Mouse (Mus musculus): ENCODE measurements around the gene Scarf2. TPM values are rescaled to one million over a fixed set of nuclear protein-coding genes. Genes with fewer than 3 reads are reported as not detected.

Scarf2 gene
- polyA plus RNA-seq, 1 experiment: 0.86 TPM

- no peak overlapping the region for H3K4me3 ChIP-seq (ENCODE audit: insufficient read depth, low read length)
- no peak for TF ChIP-seq POLR2A (IDR thresholded peaks at IDR 0.05; ENCODE audit: borderline replicate concordance, low read depth, low read length)
- no peak for TF ChIP-seq CTCF (IDR thresholded peaks at IDR 0.05; ENCODE audit: low read depth, low read length)
- no peak overlapping the region for H3K27ac ChIP-seq (ENCODE audit: insufficient read depth, low read depth, low read length)
- peaks cover 5% of the 10 kb centered on the region; the same call in 1 of the 2 replicates for H3K4me1 ChIP-seq (ENCODE audit: control insufficient read depth, insufficient read depth, low read length)
Measured at GRCm38 (mm10) chr16:17797812-17798311, 780 bp downstream of the Scarf2 start.

GRCm38 (mm10) chr16:17798321-17799180, 1.5 kb downstream of the Scarf2 start:
- TF ChIP-seq CTCF (IDR thresholded peaks at IDR 0.05; ENCODE audit: low read depth, low read length): no peak
- no peak overlapping the region for H3K4me3 ChIP-seq (ENCODE audit: insufficient read depth, low read length)
- H3K27ac ChIP-seq (ENCODE audit: insufficient read depth, low read depth, low read length): no peak overlapping the region

GRCm38 (mm10) chr16:17799584-17799983, 2.5 kb downstream of the Scarf2 start:
- peaks cover 6% of the 10 kb centered on the region; the same call in 1 of the 2 replicates for H3K4me1 ChIP-seq (ENCODE audit: control insufficient read depth, insufficient read depth, low read length)
- H3K27ac ChIP-seq (ENCODE audit: insufficient read depth, low read depth, low read length): no peak overlapping the region
- no peak overlapping the region for H3K4me3 ChIP-seq (ENCODE audit: insufficient read depth, low read length)
- TF ChIP-seq POLR2A (IDR thresholded peaks at IDR 0.05; ENCODE audit: borderline replicate concordance, low read depth, low read length) (no peak), CTCF (IDR thresholded peaks at IDR 0.05; ENCODE audit: low read depth, low read length) (no peak)

More at GRCm38 (mm10) chr16:17798321-17799180, 1.5 kb downstream of the Scarf2 start:
- peaks cover 6% of the 10 kb centered on the region; the same call in 1 of the 2 replicates for H3K4me1 ChIP-seq (ENCODE audit: control insufficient read depth, insufficient read depth, low read length)

GRCm38 (mm10) chr16:17801777-17802455, 4.8 kb downstream of the Scarf2 start:
- no peak for TF ChIP-seq CTCF (IDR thresholded peaks at IDR 0.05; ENCODE audit: low read depth, low read length)
- no peak for TF ChIP-seq POLR2A (IDR thresholded peaks at IDR 0.05; ENCODE audit: borderline replicate concordance, low read depth, low read length)
- no peak overlapping the region for H3K27ac ChIP-seq (ENCODE audit: insufficient read depth, low read depth, low read length)
- peaks cover 7% of the 10 kb centered on the region for H3K4me1 ChIP-seq (ENCODE audit: control insufficient read depth, insufficient read depth, low read length)
- no peak overlapping the region for H3K4me3 ChIP-seq (ENCODE audit: insufficient read depth, low read length)

GRCm38 (mm10) chr16:17802456-17802838, 5.4 kb downstream of the Scarf2 start:
- peaks cover 7% of the 10 kb centered on the region for H3K4me1 ChIP-seq (ENCODE audit: control insufficient read depth, insufficient read depth, low read length)
- TF ChIP-seq CTCF (IDR thresholded peaks at IDR 0.05; ENCODE audit: low read depth, low read length): no peak
- no peak for TF ChIP-seq POLR2A (IDR thresholded peaks at IDR 0.05; ENCODE audit: borderline replicate concordance, low read depth, low read length)
- H3K4me3 ChIP-seq (ENCODE audit: insufficient read depth, low read length): peak overlapping the region; percentile 51
- H3K27ac ChIP-seq (ENCODE audit: insufficient read depth, low read depth, low read length): no peak overlapping the region

- Histone ChIP-seq H3K4me3 (ENCODE audit: insufficient read depth, low read length) (peak overlapping the region; percentile 51), H3K4me1 (ENCODE audit: control insufficient read depth, insufficient read depth, low read length) (peaks cover 7% of the 10 kb centered on the region), H3K27ac (ENCODE audit: insufficient read depth, low read depth, low read length) (no peak overlapping the region)
- TF ChIP-seq POLR2A (IDR thresholded peaks at IDR 0.05; ENCODE audit: borderline replicate concordance, low read depth, low read length) (no peak), CTCF (IDR thresholded peaks at IDR 0.05; ENCODE audit: low read depth, low read length) (no peak)
Measured at GRCm38 (mm10) chr16:17802839-17803674, 6.0 kb downstream of the Scarf2 start.

GRCm38 (mm10) chr16:17803675-17804448, 6.8 kb downstream of the Scarf2 start:
- TF ChIP-seq POLR2A (IDR thresholded peaks at IDR 0.05; ENCODE audit: borderline replicate concordance, low read depth, low read length) (no peak), CTCF (IDR thresholded peaks at IDR 0.05; ENCODE audit: low read depth, low read length) (no peak)
- Histone ChIP-seq H3K4me1 (ENCODE audit: control insufficient read depth, insufficient read depth, low read length) (peaks cover 7% of the 10 kb centered on the region), H3K4me3 (ENCODE audit: insufficient read depth, low read length) (peak overlapping the region; percentile 55), H3K27ac (ENCODE audit: insufficient read depth, low read depth, low read length) (no peak overlapping the region)

GRCm38 (mm10) chr16:17804449-17804912, 7.4 kb downstream of the Scarf2 start:
- H3K27ac ChIP-seq (ENCODE audit: insufficient read depth, low read depth, low read length): no peak overlapping the region
- peaks cover 7% of the 10 kb centered on the region for H3K4me1 ChIP-seq (ENCODE audit: control insufficient read depth, insufficient read depth, low read length)
- H3K4me3 ChIP-seq (ENCODE audit: insufficient read depth, low read length): peak overlapping the region; percentile 55
- TF ChIP-seq POLR2A (IDR thresholded peaks at IDR 0.05; ENCODE audit: borderline replicate concordance, low read depth, low read length): no peak
- no peak for TF ChIP-seq CTCF (IDR thresholded peaks at IDR 0.05; ENCODE audit: low read depth, low read length)
